ENCODE assay signal across 22 mouse cellular contexts in genomic region chr7:89909711-89910110, GRCm38 (mm10). TPM values are rescaled to one million over a fixed set of nuclear protein-coding genes. Genes with fewer than 3 reads are reported as not detected.
DNase-seq lines count a peak whose midpoint lies in the region; ATAC-seq and TF ChIP-seq lines count a peak whose summit lies in the region.
"Had no signal": no experiment of that assay in that cellular context is flagged by ENCODE, and none has a peak within 500 bp of the region (broad histone marks: within the 10 kb centered on the region; RNA-seq: fewer than 3 reads in every experiment).

No protein-coding gene starts in this region.

- no peak for TF ChIP-seq POLR2A in liver, adult 2 months (IDR thresholded peaks at IDR 0.05; ENCODE audit: extremely low read depth, insufficient read depth, low read length)

- H3K4me3 ChIP-seq in kidney, embryonic 16.5 days (ENCODE audit: low read length), result no peak overlapping the region
- no peak overlapping the region for H3K4me3 ChIP-seq in liver, adult 2 months (ENCODE audit: insufficient read depth, low read depth, low read length)
- H3K4me3 ChIP-seq in liver, postnatal 0 days (ENCODE audit: low read depth, low read length), result no peak overlapping the region
- H3K4me3 ChIP-seq: embryonic facial prominence, embryonic 12.5 days; forebrain, embryonic 12.5 days; heart, embryonic 10.5 days; hindbrain, embryonic 13.5 days; intestine, embryonic 15.5 days had no signal

- H3K4me2 ChIP-seq in kidney, embryonic 16.5 days (replicated peaks; ENCODE audit: low read depth, low read length), result no peak overlapping the region
- H3K4me2 ChIP-seq in liver, postnatal 0 days (ENCODE audit: low read depth, low read length), result no peak overlapping the region
- H3K4me2 ChIP-seq: embryonic facial prominence, embryonic 12.5 days; forebrain, embryonic 12.5 days; hindbrain, embryonic 13.5 days; intestine, embryonic 15.5 days had no signal

- no peaks in the 10 kb centered on the region for H3K79me2 ChIP-seq in liver, adult 2 months (ENCODE audit: control insufficient read depth, insufficient read depth, low read length)

- peaks cover 5% of the 10 kb centered on the region; the same call in 1 of the 2 replicates for H3K4me1 ChIP-seq in kidney, embryonic 16.5 days (ENCODE audit: insufficient read depth, low read length)
- H3K4me1 ChIP-seq in liver, adult 2 months (ENCODE audit: control insufficient read depth, insufficient read depth, low read length), result no peaks in the 10 kb centered on the region
- no peaks in the 10 kb centered on the region for H3K4me1 ChIP-seq in liver, postnatal 0 days (ENCODE audit: insufficient read depth)
- H3K4me1 ChIP-seq: forebrain, embryonic 12.5 days; heart, embryonic 10.5 days; hindbrain, embryonic 13.5 days; intestine, embryonic 15.5 days had no signal

- H3K36me3 ChIP-seq in kidney, embryonic 16.5 days (ENCODE audit: insufficient read depth, low read length), result no peaks in the 10 kb centered on the region
- H3K36me3 ChIP-seq in liver, adult 2 months (ENCODE audit: control insufficient read depth, insufficient read depth, low read length), result no peaks in the 10 kb centered on the region; the same call in 1 of the 2 replicates
- H3K36me3 ChIP-seq in liver, postnatal 0 days (replicated peaks; ENCODE audit: insufficient read depth, low read length), result no peaks in the 10 kb centered on the region
- H3K36me3 ChIP-seq: embryonic facial prominence, embryonic 12.5 days; forebrain, embryonic 12.5 days; heart, embryonic 10.5 days; intestine, embryonic 15.5 days had no signal

- H3K9me3 ChIP-seq in kidney, embryonic 16.5 days (ENCODE audit: low read length), result no peaks in the 10 kb centered on the region
- no peaks in the 10 kb centered on the region for H3K9me3 ChIP-seq in liver, postnatal 0 days (ENCODE audit: low read length)
- H3K9me3 ChIP-seq: embryonic facial prominence, embryonic 12.5 days; forebrain, embryonic 12.5 days; heart, embryonic 10.5 days; hindbrain, embryonic 13.5 days; intestine, embryonic 15.5 days had no signal

- no peak for TF ChIP-seq CTCF in liver, adult 2 months (IDR thresholded peaks at IDR 0.05; ENCODE audit: low read depth, low read length)
- TF ChIP-seq CTCF in liver, postnatal 0 days (IDR thresholded peaks at IDR 0.05; ENCODE audit: low read depth), result no peak

- no peak overlapping the region for H3K9ac ChIP-seq in kidney, embryonic 16.5 days (replicated peaks; ENCODE audit: low read length)
- H3K9ac ChIP-seq in liver, adult 2 months (ENCODE audit: low read depth, low read length), result no peak overlapping the region
- no peak overlapping the region for H3K9ac ChIP-seq in liver, postnatal 0 days (replicated peaks)
- H3K9ac ChIP-seq: embryonic facial prominence, embryonic 12.5 days; forebrain, embryonic 12.5 days; hindbrain, embryonic 13.5 days; intestine, embryonic 15.5 days had no signal

- TF ChIP-seq EP300 in liver, postnatal 0 days (IDR thresholded peaks at IDR 0.05; ENCODE audit: low read depth), result no peak

- 69% methylated on average over 4 of the region's 4 CpGs for WGBS in kidney, embryonic 16.5 days
- WGBS in liver, adult 2 months, result 77% methylated on average over 4 of the region's 4 CpGs
- 69% methylated on average over 4 of the region's 4 CpGs for WGBS in liver, postnatal 0 days (ENCODE audit: insufficient replicate concordance)

- no peaks in the 10 kb centered on the region for H3K27me3 ChIP-seq in kidney, embryonic 16.5 days (ENCODE audit: insufficient read depth, low read length)
- H3K27me3 ChIP-seq in liver, adult 2 months (ENCODE audit: control insufficient read depth, insufficient read depth, low read length), result no peaks in the 10 kb centered on the region
- no peaks in the 10 kb centered on the region for H3K27me3 ChIP-seq in liver, postnatal 0 days (ENCODE audit: insufficient read depth, low read length)
- H3K27me3 ChIP-seq: embryonic facial prominence, embryonic 12.5 days; forebrain, embryonic 12.5 days; hindbrain, embryonic 13.5 days; intestine, embryonic 15.5 days had no signal

- no peak overlapping the region for H3K27ac ChIP-seq in kidney, embryonic 16.5 days (ENCODE audit: low read length)
- no peak overlapping the region for H3K27ac ChIP-seq in liver, adult 2 months (replicated peaks; ENCODE audit: insufficient read depth, low read depth, low read length)
- H3K27ac ChIP-seq in liver, postnatal 0 days (ENCODE audit: low read depth), result no peak overlapping the region
- H3K27ac ChIP-seq: embryonic facial prominence, embryonic 12.5 days; forebrain, embryonic 12.5 days; heart, embryonic 10.5 days; hindbrain, embryonic 13.5 days; intestine, embryonic 15.5 days had no signal

- ATAC-seq in kidney, embryonic 16.5 days (ENCODE audit: low FRiP score, low TSS enrichment), result no peak
- no peak; the same call in 1 of the 2 replicates for ATAC-seq in liver, postnatal 0 days
- ATAC-seq: forebrain, embryonic 16.5 days; intestine, embryonic 15.5 days had no signal

- peak; percentile 53 for DNase-seq in gastrocnemius, adult 18-20 months (ENCODE audit: low spot score)
- no peak for DNase-seq in gastrocnemius, postnatal 4 days (ENCODE audit: low spot score in 2 of 2)
- peak; percentile 18 for DNase-seq in kidney, adult 18-20 months
- DNase-seq in liver, adult 2 months (ENCODE audit: extremely low read depth, low read depth, low spot score), result peak; percentile 40
- no peak for DNase-seq in liver, postnatal 0 days
- peak; percentile 62 for DNase-seq in skeletal muscle tissue, adult 2 months (ENCODE audit: low read depth, low spot score)
- DNase-seq in adrenal gland, adult 18-20 months (ENCODE audit: low spot score in 2 of 2), result no peak
- DNase-seq: adrenal gland, postnatal 14 days; cerebellum, adult 11-12 months; cerebellum, adult 9-11 months had no signal

RNA-seq across cellular contexts. Expression of gene Ccdc81, which starts 6.3 kb away (rescaled TPM):
- total RNA-seq in gastrocnemius, adult 18-20 months (2021), result not detected
- total RNA-seq in gastrocnemius, postnatal 4 days (2021), result under 1 TPM; 0.10 to 0.13 TPM
- polyA plus RNA-seq in kidney, embryonic 16.5 days (2015; fragmentation: Nextera tagmentation; extraction: Ambion mirVana), result 0.14 and 0.25 TPM in 2 replicates
- total RNA-seq in liver, adult 2 months (2014; rRNA removed), result not detected in 2 replicates
- polyA plus RNA-seq in liver, adult 2 months (2012; rRNA removed), result not detected in 2 replicates
- polyA plus RNA-seq in liver, postnatal 0 days (2015; fragmentation: Nextera tagmentation; extraction: Ambion mirVana), result not detected in 2 replicates
- under 1 TPM; 0.20 to 0.29 TPM for total RNA-seq in adrenal gland, adult 18-20 months (2021)
- total RNA-seq: heart, adult 18-20 months; heart, postnatal 10 days; hematopoietic stem cell, adult 5-6 weeks; MEL had no signal
- polyA plus RNA-seq: heart, embryonic 14.5 days; intestine, embryonic 15.5 days had no signal

RNA-seq across cellular contexts. Expression of gene Hikeshi, which starts 31.3 kb away (rescaled TPM):
- total RNA-seq in gastrocnemius, adult 18-20 months (2021), result 100 to 1,000 TPM; 116 to 119 TPM
- 10 to 100 TPM; 69.4 to 98.6 TPM for total RNA-seq in gastrocnemius, postnatal 4 days (2021)
- polyA plus RNA-seq in kidney, embryonic 16.5 days (2015; fragmentation: Nextera tagmentation; extraction: Ambion mirVana), result 131 and 138 TPM in 2 replicates
- 53.6 and 55.2 TPM in 2 replicates for total RNA-seq in liver, adult 2 months (2014; rRNA removed)
- polyA plus RNA-seq in liver, adult 2 months (2012; rRNA removed), result 44.1 and 45.0 TPM in 2 replicates
- 41.1 and 41.3 TPM in 2 replicates for polyA plus RNA-seq in liver, postnatal 0 days (2015; fragmentation: Nextera tagmentation; extraction: Ambion mirVana)
- total RNA-seq in adrenal gland, adult 18-20 months (2021), result 100 to 1,000 TPM in 1 of 2 experiments, 10 to 100 TPM in 1; 88.2 to 100 TPM

Comparison
In these comparisons a context has a peak if more than half of its experiments do, and no peak if none do; other contexts are left out.
1. DNase-seq: peak in gastrocnemius, adult 18-20 months (single experiment), kidney, adult 18-20 months (single experiment), liver, adult 2 months (single experiment) and skeletal muscle tissue, adult 2 months (single experiment); none in gastrocnemius, postnatal 4 days (0 of 2), liver, postnatal 0 days (single experiment) and adrenal gland, adult 18-20 months (0 of 2).